Mouse (Mus musculus) lung, embryonic 16.5 days (tissue): ENCODE data around the gene Defb25. TPM values are rescaled to one million over a fixed set of nuclear protein-coding genes. Genes with fewer than 3 reads are reported as not detected.

Experiments used
- ATAC-seq: fragments of 200-750 bp; cut with Nextera tagmentation; 2 replicates; pipeline ENCODE4 v1.8.0; 2017; ENCODE audit warnings: low read depth, mild to moderate bottlenecking, moderate library complexity
- H3K27ac ChIP-seq: fragments of 300-500 bp; sonication (generic); 2 replicates; pipeline ENCODE4 v1.5.1; 2014; ENCODE audit warnings: mild to moderate bottlenecking, control low read depth, low read length
- H3K27me3 ChIP-seq: fragments of 300-500 bp; sonication (generic); 2 replicates; pipeline ENCODE4 v1.6.1; 2014; ENCODE audit warnings: low read depth, low read length, mixed read lengths; ENCODE audit not compliant: control insufficient read depth, insufficient read depth
- H3K36me3 ChIP-seq: fragments of 300-500 bp; sonication (generic); 2 replicates; pipeline ENCODE4 v1.6.1; 2014; ENCODE audit warnings: low read length; ENCODE audit not compliant: control insufficient read depth, insufficient read depth
- H3K4me1 ChIP-seq: fragments of 300-500 bp; sonication (generic); replicated peaks from 2 replicates; pipeline ENCODE4 v1.6.1; 2014; ENCODE audit warnings: low read length, mixed read lengths; ENCODE audit not compliant: control insufficient read depth, insufficient read depth
- H3K4me2 ChIP-seq: fragments of 300-500 bp; sonication (generic); 2 replicates; pipeline ENCODE4 v1.6.1; 2014; ENCODE audit warnings: low read depth, low read length, control low read depth
- H3K4me3 ChIP-seq: fragments of 300-500 bp; sonication (generic); 2 replicates; pipeline ENCODE4 v1.5.1; 2014; ENCODE audit warnings: mild to moderate bottlenecking, low read length, control low read depth
- H3K9ac ChIP-seq: fragments of 300-500 bp; sonication (generic); 2 replicates; pipeline ENCODE4 v1.6.1; 2014; ENCODE audit warnings: low read length, control low read depth
- H3K9me3 ChIP-seq: fragments of 300-500 bp; sonication (generic); 2 replicates; pipeline ENCODE4 v1.6.1; 2016; ENCODE audit warnings: low read length; ENCODE audit not compliant: control insufficient read depth
- WGBS: fragments of 180-500 bp; shearing (Covaris S2); extraction: QIAGEN DNeasy Blood & Tissue Kit; methylation state at CpG from one replicate; pipeline ENCODE4 v1.1.7; 2014; 5-methylcytosine and 5-hydroxymethylcytosine counted together
- polyA plus RNA-seq: library from polyadenylated mRNA; unstranded; fragments of >200 nt; fragmentation: Nextera tagmentation; extraction: Ambion mirVana; gene quantifications from 2 replicates; pipeline ENCODE4 v1.2.1, GENCODE M21; 2015

The Defb25 gene
- polyA plus RNA-seq, 1 experiment from 2014 or later, result 1.2 TPM

GRCm38 (mm10) chr2:152617374-152617773 is 5.5 kb downstream of the Defb25 start:
- Histone ChIP-seq H3K4me1 (no peaks in the 10 kb centered on the region), H3K4me2 (no peak overlapping the region), H3K27ac (no peak overlapping the region), H3K4me3 (no peak overlapping the region), H3K9me3 (no peaks in the 10 kb centered on the region), H3K9ac (no peak overlapping the region), H3K36me3 (no peaks in the 10 kb centered on the region), H3K27me3 (no peaks in the 10 kb centered on the region)
- no peak for ATAC-seq
- WGBS, result 55% methylated on average over 5 of the region's 5 CpGs

- H3K27me3 ChIP-seq, result no peaks in the 10 kb centered on the region
- H3K27ac ChIP-seq, result no peak overlapping the region
- no peaks in the 10 kb centered on the region for H3K36me3 ChIP-seq
- no peak overlapping the region for H3K4me2 ChIP-seq
- no peak for ATAC-seq
- H3K9ac ChIP-seq, result no peak overlapping the region
- no peaks in the 10 kb centered on the region for H3K4me1 ChIP-seq
- 61% methylated on average over 6 of the region's 6 CpGs for WGBS
- H3K9me3 ChIP-seq, result no peaks in the 10 kb centered on the region
- H3K4me3 ChIP-seq, result no peak overlapping the region
Observed at GRCm38 (mm10) chr2:152616470-152616869, 6.4 kb downstream of the Defb25 start.

- Histone ChIP-seq H3K9ac (no peak overlapping the region), H3K27ac (no peak overlapping the region), H3K4me3 (no peak overlapping the region), H3K4me2 (no peak overlapping the region), H3K36me3 (no peaks in the 10 kb centered on the region), H3K4me1 (no peaks in the 10 kb centered on the region), H3K27me3 (no peaks in the 10 kb centered on the region), H3K9me3 (no peaks in the 10 kb centered on the region)
- ATAC-seq, result peak; percentile 79
- 8% methylated on average over 7 of the region's 7 CpGs for WGBS
Observed at GRCm38 (mm10) chr2:152615563-152615962, 7.3 kb downstream of the Defb25 start.

GRCm38 (mm10) chr2:152612193-152612592 is 10.7 kb downstream of the Defb25 start:
- no peaks in the 10 kb centered on the region for H3K36me3 ChIP-seq
- no peaks in the 10 kb centered on the region for H3K27me3 ChIP-seq
- H3K4me1 ChIP-seq, result no peaks in the 10 kb centered on the region
- WGBS, result 19% methylated on average over 8 of the region's 8 CpGs
- H3K27ac ChIP-seq, result no peak overlapping the region
- 0 out of 2 replicates have a peak, but pooled peaks have one; percentile 20 for ATAC-seq
- peaks cover 2% of the 10 kb centered on the region for H3K9me3 ChIP-seq
- no peak overlapping the region for H3K4me3 ChIP-seq
- H3K9ac ChIP-seq, result no peak overlapping the region
- H3K4me2 ChIP-seq, result no peak overlapping the region

GRCm38 (mm10) chr2:152608719-152609118 is 14.1 kb downstream of the Defb25 start:
- H3K36me3 ChIP-seq, result no peaks in the 10 kb centered on the region
- H3K4me1 ChIP-seq, result no peaks in the 10 kb centered on the region
- H3K27ac ChIP-seq, result no peak overlapping the region
- no peak overlapping the region for H3K9ac ChIP-seq
- ATAC-seq, result no peak
- H3K27me3 ChIP-seq, result no peaks in the 10 kb centered on the region
- H3K4me2 ChIP-seq, result no peak overlapping the region
- 100% methylated on average over 1 of the region's 1 CpGs for WGBS
- peaks cover 2% of the 10 kb centered on the region for H3K9me3 ChIP-seq
- no peak overlapping the region for H3K4me3 ChIP-seq

- Histone ChIP-seq H3K9me3 (peaks cover 2% of the 10 kb centered on the region), H3K4me1 (no peaks in the 10 kb centered on the region), H3K4me3 (no peak overlapping the region), H3K9ac (no peak overlapping the region), H3K36me3 (no peaks in the 10 kb centered on the region), H3K27ac (no peak overlapping the region), H3K27me3 (no peaks in the 10 kb centered on the region), H3K4me2 (no peak overlapping the region)
- no peak for ATAC-seq
- WGBS, result 28% methylated on average over 6 of the region's 6 CpGs
Observed at GRCm38 (mm10) chr2:152607746-152608145, 15.1 kb downstream of the Defb25 start.

- H3K4me1 ChIP-seq, result no peaks in the 10 kb centered on the region
- no peak for ATAC-seq
- H3K9me3 ChIP-seq, result peaks cover 2% of the 10 kb centered on the region
- H3K4me3 ChIP-seq, result no peak within 1 kb of the TSS
- H3K27me3 ChIP-seq, result no peaks in the 10 kb centered on the region
- H3K36me3 ChIP-seq, result no peaks in the 10 kb centered on the region
- 78% methylated on average over 15 of the region's 15 CpGs for WGBS
- H3K27ac ChIP-seq, result no peak within 1 kb of the TSS
- no peak within 1 kb of the TSS for H3K4me2 ChIP-seq
- no peak within 1 kb of the TSS for H3K9ac ChIP-seq
Observed at GRCm38 (mm10) chr2:152604057-152604456, 18.8 kb downstream of the Defb25 start, which contains the start of gene Defb36. TSS of gene Defb36 (plus strand) at chr2:152604327.

GRCm38 (mm10) chr2:152601275-152601960 is 21.4 kb downstream of the Defb25 start:
- H3K36me3 ChIP-seq, result no peaks in the 10 kb centered on the region
- H3K4me1 ChIP-seq, result no peaks in the 10 kb centered on the region
- H3K27me3 ChIP-seq, result no peaks in the 10 kb centered on the region
- no peak overlapping the region for H3K4me2 ChIP-seq
- H3K27ac ChIP-seq, result no peak overlapping the region
- ATAC-seq, result no peak
- no peak overlapping the region for H3K9ac ChIP-seq
- 64% methylated on average over 4 of the region's 4 CpGs for WGBS
- no peak overlapping the region for H3K4me3 ChIP-seq
- no peaks in the 10 kb centered on the region for H3K9me3 ChIP-seq

GRCm38 (mm10) chr2:152600076-152600475 is 22.8 kb downstream of the Defb25 start:
- H3K4me1 ChIP-seq, result no peaks in the 10 kb centered on the region
- no peak for ATAC-seq
- H3K9me3 ChIP-seq, result no peaks in the 10 kb centered on the region
- H3K4me3 ChIP-seq, result no peak overlapping the region
- WGBS, result 63% methylated on average over 6 of the region's 6 CpGs
- H3K36me3 ChIP-seq, result no peaks in the 10 kb centered on the region
- no peak overlapping the region for H3K27ac ChIP-seq
- H3K4me2 ChIP-seq, result no peak overlapping the region
- no peaks in the 10 kb centered on the region for H3K27me3 ChIP-seq
- H3K9ac ChIP-seq, result no peak overlapping the region
